Mouse (Mus musculus): ENCODE results near the gene Pik3cb.

DNA sequence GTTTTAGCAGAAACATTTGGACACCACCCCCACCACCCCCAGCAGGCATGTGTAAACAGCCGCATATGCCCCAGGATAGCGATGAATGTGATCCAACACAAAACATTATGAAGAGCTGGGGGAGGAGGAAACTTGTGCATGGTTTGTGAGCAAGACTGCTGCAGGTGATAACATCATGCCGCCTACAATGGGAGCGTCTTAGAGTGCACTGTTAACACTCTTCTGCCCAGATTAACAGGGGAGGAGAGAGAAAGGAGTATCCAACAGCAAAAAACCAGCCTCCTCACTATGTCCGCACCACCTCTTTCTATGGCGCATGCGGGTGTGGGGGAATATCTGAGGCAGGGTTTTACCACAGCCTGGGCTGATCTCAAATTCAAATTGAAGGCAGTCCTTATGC is 45.2 kb downstream of the Pik3cb start:
- TF ChIP-seq USF1 (IDR thresholded peaks at IDR 0.05; ENCODE audit: low read depth) (no peak), SRF (IDR thresholded peaks at IDR 0.05; ENCODE audit: control insufficient read depth, insufficient read length, low read depth) (no peak), POLR2AphosphoS2 (IDR thresholded peaks at IDR 0.05; ENCODE audit: insufficient read length, low read depth) (no peak), MYOD1 (IDR thresholded peaks at IDR 0.05; ENCODE audit: control insufficient read depth in 1 of 3, insufficient read length in 2 of 3, low read depth in 2 of 3) (no peak), POLR2A (IDR thresholded peaks at IDR 0.05; ENCODE audit: insufficient read length, low read depth) (no peak), CEBPB (IDR thresholded peaks at IDR 0.05; ENCODE audit: insufficient read depth, poor library complexity, severe bottlenecking) (no peak), REST (IDR thresholded peaks at IDR 0.05; ENCODE audit: insufficient read depth, insufficient read length) (no peak), E2F4 (IDR thresholded peaks at IDR 0.05; ENCODE audit: insufficient read depth) (no peak), TCF12 (IDR thresholded peaks at IDR 0.05; ENCODE audit: insufficient read depth, poor library complexity, severe bottlenecking) (no peak), MAX (IDR thresholded peaks at IDR 0.05; ENCODE audit: low read depth) (no peak), MYOG (IDR thresholded peaks at IDR 0.05; ENCODE audit: control insufficient read depth in 1 of 3, insufficient read depth in 1 of 3, insufficient read length in 2 of 3, low read depth in 2 of 3) (no peak), TCF3 (IDR thresholded peaks at IDR 0.05; ENCODE audit: insufficient read length, low read depth) (no peak)

Data from myocyte (in vitro differentiated cells).